Mouse (Mus musculus) telencephalon, adult 2 months (tissue): ENCODE measurements around the gene Nutm1.

Experiments
- DNase-seq: peaks from one replicate; pipeline ENCODE4 v3.0.0-alpha.2; 2011; ENCODE audit warnings: low read depth, low spot score

Gene Nutm1

GRCm38 (mm10) chr2:112261748-112262653 is 2.9 kb upstream of the Nutm1 start, which contains the start of gene Nop10:
Nop10 (plus strand) TSS chr2:112261926.
- peak; percentile 89 for DNase-seq

DNA sequence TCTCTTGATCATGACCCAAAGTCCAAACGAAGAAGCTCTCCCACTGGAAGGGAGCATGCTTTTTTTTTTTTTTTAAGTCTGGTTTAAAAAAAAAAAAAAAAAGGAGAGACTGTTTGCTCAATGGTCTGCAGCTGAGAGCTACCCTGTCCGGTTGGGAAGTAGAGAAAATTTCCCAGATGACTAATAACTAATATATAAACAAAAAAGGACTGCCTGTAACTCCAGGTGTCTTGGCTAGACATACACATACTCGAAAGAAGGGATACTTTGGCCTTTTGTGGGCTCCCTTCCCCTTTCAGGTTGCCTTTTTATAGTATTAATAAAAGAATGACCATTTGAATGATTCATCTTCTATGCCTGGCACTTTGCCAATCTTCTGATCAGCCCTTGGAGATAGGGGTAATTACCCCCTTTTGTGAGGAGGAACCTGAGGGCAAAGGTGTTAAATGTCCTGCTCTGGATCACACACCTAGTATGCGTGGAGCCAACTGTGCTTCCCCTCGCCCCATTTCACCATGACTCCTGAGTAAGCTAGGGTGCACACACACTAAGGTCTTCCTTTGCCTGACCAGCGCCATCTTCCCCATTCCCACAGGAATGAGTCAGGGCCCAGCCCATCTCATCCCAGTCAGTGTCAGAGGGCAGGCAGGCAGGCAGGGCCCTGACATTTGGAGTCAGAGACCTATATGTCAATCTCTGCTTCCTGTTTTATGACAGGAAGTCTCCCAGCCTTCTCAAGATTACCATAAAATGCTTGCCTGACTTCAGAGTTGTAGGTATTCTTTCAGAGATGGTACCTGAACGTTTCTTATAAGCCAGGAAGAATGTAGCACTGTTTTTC is 4.2 kb downstream of the Nutm1 start:
- no peak for DNase-seq

GRCm38 (mm10) chr2:112249780-112250453 is 9.2 kb downstream of the Nutm1 start:
- DNase-seq: peak; percentile 86

GRCm38 (mm10) chr2:112247323-112247722 is 11.8 kb downstream of the Nutm1 start:
- no peak for DNase-seq

DNA sequence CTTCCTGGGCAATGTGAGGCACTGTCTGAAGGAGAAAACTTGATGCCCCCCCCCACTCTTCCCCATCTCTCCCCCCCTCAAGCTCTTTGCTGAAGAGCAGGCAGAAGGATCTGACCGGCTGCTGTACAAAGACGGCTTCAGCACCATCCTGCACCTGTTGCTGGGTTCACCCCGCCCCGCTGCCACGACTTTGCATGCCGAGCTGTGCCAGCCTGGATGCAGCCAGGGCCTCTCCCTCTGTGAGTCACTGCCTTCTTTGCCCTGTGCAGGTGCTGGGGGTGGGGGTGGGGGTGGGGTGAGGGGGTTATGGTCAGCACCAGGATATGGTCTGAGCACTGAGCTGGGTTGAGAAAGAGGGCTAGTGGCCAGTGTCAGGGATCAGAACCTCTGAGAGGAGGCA is 12.9 kb downstream of the Nutm1 start:
- DNase-seq: no peak

DNA sequence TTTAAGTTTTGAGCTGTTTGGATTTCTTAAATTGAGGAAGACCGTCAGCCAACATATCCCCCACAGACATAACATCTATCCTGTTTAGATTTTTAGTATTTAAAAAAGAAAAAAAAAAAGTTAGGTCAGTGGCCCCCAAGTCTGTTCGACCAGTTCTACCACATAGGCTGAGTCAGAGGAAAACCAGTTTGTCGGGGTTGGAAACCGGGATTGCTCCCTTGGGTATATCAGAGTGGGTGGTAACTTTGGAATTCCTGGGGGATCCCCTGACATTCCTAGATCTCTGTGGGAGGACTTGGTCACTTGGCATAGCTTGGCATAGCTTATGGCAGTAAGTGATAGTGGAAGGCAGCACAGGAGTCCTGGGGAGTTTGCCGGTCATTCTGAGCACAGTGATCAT is 13.8 kb downstream of the Nutm1 start:
- DNase-seq: no peak

- no peak for DNase-seq
Observed at GRCm38 (mm10) chr2:112241787-112242186, 17.3 kb downstream of the Nutm1 start.

GRCm38 (mm10) chr2:112239935-112240721 is 19.0 kb downstream of the Nutm1 start:
- DNase-seq: no peak

DNA sequence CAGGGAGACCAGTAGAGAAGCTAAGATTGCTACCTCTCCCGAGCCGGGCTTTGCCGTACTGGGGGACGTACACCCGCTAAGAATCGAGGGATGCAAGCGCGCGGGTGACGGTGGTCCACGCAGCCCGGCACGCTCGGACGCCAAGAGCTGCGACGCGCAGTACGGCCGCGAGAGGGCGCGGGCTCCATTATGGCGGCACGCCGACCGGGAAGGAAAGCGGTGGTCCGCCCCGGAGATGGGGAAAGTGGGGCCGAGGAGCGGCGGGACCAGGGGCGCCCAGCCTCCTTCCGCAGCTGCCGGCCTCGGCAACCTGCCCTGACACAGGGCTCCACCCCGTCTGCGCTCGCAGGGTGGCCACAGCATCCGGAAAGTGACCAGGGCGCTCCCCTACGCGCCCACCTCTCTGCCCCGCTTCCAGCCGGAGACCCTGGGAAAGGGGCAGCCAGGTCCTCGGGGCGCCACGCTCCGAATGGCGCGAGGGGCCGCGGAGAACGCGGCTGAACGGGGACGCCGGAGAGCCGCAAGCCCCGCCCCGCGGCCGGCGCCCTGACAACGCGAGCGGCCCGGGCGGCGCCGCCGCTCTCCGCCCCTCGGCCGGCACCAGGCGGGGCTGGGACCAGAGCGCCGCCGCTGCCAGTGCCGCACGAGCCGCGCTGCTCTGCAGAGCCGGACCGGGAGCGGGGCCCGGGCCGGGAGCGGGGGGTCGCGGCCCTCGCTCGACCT is 19.7 kb downstream of the Nutm1 start, which contains the start of gene Lpcat4:
Gene Lpcat4 (plus strand): TSS at position 257 of the 723 bp plus-strand sequence.
- DNase-seq: no peak

GRCm38 (mm10) chr2:112238006-112238405 is 21.1 kb downstream of the Nutm1 start:
- no peak for DNase-seq

GRCm38 (mm10) chr2:112236620-112237019 is 22.5 kb downstream of the Nutm1 start:
- no peak for DNase-seq

DNA sequence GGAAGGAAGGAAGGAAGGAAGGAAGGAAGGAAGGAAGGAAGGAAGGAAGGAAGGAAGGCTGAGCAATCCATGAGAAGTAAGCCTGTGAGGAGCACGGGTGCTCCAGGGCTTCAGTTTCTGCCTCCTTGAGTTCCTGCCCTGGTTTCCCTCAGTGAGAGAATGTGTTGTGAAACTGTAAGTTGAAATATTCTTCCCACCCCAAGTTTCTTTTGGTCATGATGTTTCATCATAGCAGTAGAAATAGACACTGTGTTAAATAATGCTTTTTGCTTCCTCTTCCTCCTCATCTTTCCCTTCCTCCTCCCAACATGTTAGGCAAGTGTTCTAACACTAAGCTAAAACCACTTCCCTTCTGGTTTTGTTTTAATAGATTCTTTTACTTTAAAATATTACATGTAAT is 26.5 kb downstream of the Nutm1 start:
- no peak for DNase-seq

DNA sequence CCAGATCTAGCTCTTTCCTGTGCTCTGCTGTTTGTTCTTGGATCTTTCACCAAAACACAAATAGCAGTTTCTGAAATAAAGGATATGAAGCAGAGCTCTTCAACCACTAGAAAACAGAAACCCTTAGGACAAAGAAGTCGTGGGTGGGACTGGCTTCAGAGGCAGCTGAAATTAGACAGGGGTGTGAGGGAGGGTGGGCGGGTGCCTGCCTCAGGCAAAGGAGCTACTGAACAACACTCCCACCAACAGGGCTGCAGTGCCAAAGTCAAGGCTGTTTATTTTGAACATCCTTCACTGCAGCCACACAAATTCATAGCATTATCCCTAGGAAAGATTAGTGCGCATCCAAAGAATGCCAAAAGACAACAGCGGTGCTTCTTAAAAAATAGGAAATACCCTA is 34.7 kb downstream of the Nutm1 start:
- peak; percentile 80 for DNase-seq

DNA sequence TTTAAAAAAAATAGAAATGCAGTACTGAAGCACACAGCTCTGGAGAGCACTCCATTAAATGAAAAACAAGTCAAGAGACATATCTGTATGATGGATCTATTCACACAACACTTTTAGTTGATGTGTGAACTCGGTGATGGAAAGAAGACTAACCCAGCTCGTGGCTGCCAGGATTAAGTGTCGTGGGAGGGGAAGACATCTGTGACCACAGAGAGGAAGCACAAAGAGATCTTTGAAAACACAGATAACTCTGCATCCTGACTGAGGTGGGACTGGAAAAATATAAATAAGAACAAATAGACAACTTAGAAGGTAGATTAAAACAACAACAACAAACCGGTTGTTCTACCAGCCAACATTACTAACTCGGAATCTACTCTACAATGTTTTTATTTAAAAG is 36.5 kb downstream of the Nutm1 start:
- DNase-seq: no peak

- DNase-seq: no peak
Observed at GRCm38 (mm10) chr2:112220880-112221279, 38.2 kb downstream of the Nutm1 start.

DNA sequence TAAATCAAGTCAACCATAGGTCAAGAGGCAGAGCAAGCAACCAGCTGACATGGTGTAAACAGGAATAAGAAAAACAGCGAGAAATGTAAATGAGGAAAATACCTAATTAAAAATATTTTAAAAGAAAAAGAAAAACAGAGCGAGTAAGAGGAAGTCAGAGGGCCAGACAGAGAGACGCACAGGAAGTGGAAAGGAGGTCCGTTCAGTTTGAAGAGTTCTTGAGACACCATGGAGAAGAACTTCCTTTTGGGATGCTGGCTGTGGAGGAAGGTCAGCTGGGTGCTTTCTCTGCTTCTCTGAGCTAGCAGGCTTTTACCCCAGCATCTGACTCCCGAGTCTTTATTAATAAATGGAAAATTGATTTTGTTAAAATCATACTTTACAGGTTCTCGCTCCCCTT is 41.5 kb downstream of the Nutm1 start:
- no peak for DNase-seq

GRCm38 (mm10) chr2:112215977-112216376 is 43.1 kb downstream of the Nutm1 start:
- no peak for DNase-seq

GRCm38 (mm10) chr2:112210699-112211098 is 48.4 kb downstream of the Nutm1 start:
- DNase-seq: no peak

DNA sequence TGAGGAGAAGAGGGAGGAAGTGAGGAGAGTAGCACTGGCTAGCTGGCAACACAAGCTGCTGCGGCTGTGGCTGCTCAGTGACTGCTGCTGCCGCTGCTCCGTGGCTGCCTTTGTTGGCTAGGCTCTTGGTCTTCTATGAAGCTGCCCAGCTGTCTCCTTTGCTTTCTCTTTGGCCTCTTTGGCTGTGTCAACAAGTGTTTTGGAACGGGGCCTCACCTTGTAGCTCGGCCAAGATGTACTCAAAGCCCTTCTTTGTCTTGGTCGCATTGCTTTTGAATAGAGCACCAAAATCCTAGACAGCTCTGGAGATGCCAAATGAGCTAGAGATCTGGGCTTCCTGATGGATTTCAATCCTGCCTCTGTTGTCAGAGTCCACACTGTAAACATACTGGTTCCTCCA is 48.9 kb downstream of the Nutm1 start:
- no peak for DNase-seq

GRCm38 (mm10) chr2:112203056-112203455 is 56.0 kb downstream of the Nutm1 start:
- DNase-seq: no peak
